21 mouse cellular contexts compared by ENCODE assay signal in the genomic region with DNA sequence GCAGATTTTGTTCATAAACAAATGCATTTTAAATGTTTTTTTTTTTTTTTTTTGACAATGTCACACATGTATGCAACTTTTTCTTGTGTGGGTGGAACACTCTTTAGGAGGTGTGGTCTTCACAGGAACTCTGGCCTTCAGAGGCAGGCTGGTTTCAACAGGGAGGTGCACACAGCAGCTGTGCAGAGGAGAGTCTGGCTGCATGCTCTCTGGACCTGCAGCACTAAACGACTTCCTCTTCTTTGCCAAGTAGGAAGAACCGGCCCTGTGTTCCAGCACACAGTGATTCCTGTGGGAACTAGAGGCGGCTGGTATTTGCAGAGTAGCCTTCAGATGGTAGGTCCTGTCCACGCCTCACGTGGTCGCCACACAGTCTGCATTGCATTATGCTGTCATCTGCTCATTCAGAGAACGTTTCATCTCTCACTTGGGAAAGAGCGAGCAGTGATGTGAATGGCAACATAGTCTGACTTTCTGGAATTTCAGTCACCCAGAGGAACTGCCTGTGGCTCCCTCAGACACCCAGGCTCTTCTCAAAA.
DNase-seq lines count a peak whose midpoint lies in the region; ATAC-seq and TF ChIP-seq lines count a peak whose summit lies in the region.
"Had no signal": no experiment of that assay in that cellular context is flagged by ENCODE, and none has a peak within 500 bp of the region (broad histone marks: within the 10 kb centered on the region; RNA-seq: fewer than 3 reads in every experiment).

No protein-coding gene starts in this region.

- no peak overlapping the region for H3K4me3 ChIP-seq in heart, postnatal 0 days (ENCODE audit: low read depth, low read length)
- no peak overlapping the region for H3K4me3 ChIP-seq in lung, adult 2 months (replicated peaks; ENCODE audit: extremely low read depth, low read depth, low read length)
- H3K4me3 ChIP-seq: liver, embryonic 12.5 days; midbrain, embryonic 12.5 days had no signal

- intact Hi-C loops in heart, postnatal 10 days (cut with DNase I): no loop called here

- 11% methylated on average over 8 of the region's 8 CpGs for WGBS in heart, postnatal 0 days
- WGBS in lung, adult 2 months: 49% methylated on average over 8 of the region's 8 CpGs

- ATAC-seq in frontal cortex, adult (ENCODE audit: low TSS enrichment): peak; percentile 52
- ATAC-seq in heart, postnatal 0 days (ENCODE audit: insufficient read depth, low read depth): peak; percentile 51; the same call in 1 of the 2 replicates
- peak; percentile 80 for ATAC-seq in megakaryocyte progenitor cell, adult 5-6 weeks (replicated peaks; ENCODE audit: poor library complexity)
- ATAC-seq: hindbrain, postnatal 0 days; liver, embryonic 12.5 days had no signal

- H3K27me3 ChIP-seq in heart, postnatal 0 days (ENCODE audit: control insufficient read depth, insufficient read depth, low read length): no peaks in the 10 kb centered on the region
- H3K27me3 ChIP-seq: liver, embryonic 12.5 days; midbrain, embryonic 12.5 days had no signal

- no peaks in the 10 kb centered on the region for H3K4me1 ChIP-seq in heart, postnatal 0 days (ENCODE audit: control insufficient read depth, insufficient read depth)
- no peaks in the 10 kb centered on the region for H3K4me1 ChIP-seq in lung, adult 2 months (ENCODE audit: control insufficient read depth, insufficient read depth, low read length)
- H3K4me1 ChIP-seq: liver, embryonic 12.5 days; midbrain, embryonic 12.5 days had no signal

- H3K4me2 ChIP-seq in heart, postnatal 0 days (ENCODE audit: low read depth, low read length): no peak overlapping the region
- H3K4me2 ChIP-seq: liver, embryonic 12.5 days; midbrain, embryonic 12.5 days had no signal

- H3K27ac ChIP-seq in heart, postnatal 0 days (ENCODE audit: low read depth): no peak overlapping the region
- H3K27ac ChIP-seq: hindbrain, postnatal 0 days; kidney, postnatal 0 days; liver, embryonic 12.5 days; midbrain, embryonic 12.5 days had no signal

- H3K9me3 ChIP-seq in heart, postnatal 0 days (replicated peaks; ENCODE audit: control insufficient read depth, low read length): no peaks in the 10 kb centered on the region
- H3K9me3 ChIP-seq: liver, embryonic 12.5 days; midbrain, embryonic 12.5 days had no signal

- H3K36me3 ChIP-seq in heart, postnatal 0 days (replicated peaks; ENCODE audit: control insufficient read depth, insufficient read depth, low read length): no peaks in the 10 kb centered on the region
- H3K36me3 ChIP-seq: liver, embryonic 12.5 days; midbrain, embryonic 12.5 days had no signal

- no peak for TF ChIP-seq POLR2A in lung, adult 2 months (IDR thresholded peaks at IDR 0.05; ENCODE audit: borderline replicate concordance, extremely low read depth, low read depth, low read length)

- no peak overlapping the region for H3K9ac ChIP-seq in heart, postnatal 0 days (replicated peaks; ENCODE audit: low read depth, low read length)
- H3K9ac ChIP-seq: liver, embryonic 12.5 days; midbrain, embryonic 12.5 days had no signal

- TF ChIP-seq CTCF in heart, postnatal 0 days (IDR thresholded peaks at IDR 0.05; ENCODE audit: low read depth): no peak
- TF ChIP-seq CTCF in lung, adult 2 months (IDR thresholded peaks at IDR 0.05; ENCODE audit: insufficient read depth, low read length): no peak

- TF ChIP-seq EP300 in heart, postnatal 0 days (IDR thresholded peaks at IDR 0.05; ENCODE audit: low read depth): no peak

- no peak for DNase-seq in frontal cortex, postnatal 36 days (ENCODE audit: low spot score in 2 of 2)
- no peak for DNase-seq in heart, postnatal 0 days (ENCODE audit: low spot score)
- no peak for DNase-seq in heart, postnatal 10 days
- DNase-seq in lung, postnatal 10 days: peak; percentile 4
- no peak for DNase-seq in lung, adult 2 months
- DNase-seq in thymus, postnatal 25 days: no peak
- DNase-seq: adrenal gland, postnatal 36 days; cerebellum, adult 18-20 months; cerebellum, postnatal 25 days; gastrocnemius, postnatal 10 days; kidney, adult 18-20 months; layer of hippocampus, postnatal 36 days; retina, postnatal 1 day; right cerebral cortex, postnatal 4 days; thymus, adult 2 months had no signal
